Mouse (Mus musculus) thymus, postnatal 25 days (tissue): ENCODE results near the gene Swap70.

Experiments
- DNase-seq: peaks from one replicate; pipeline ENCODE4 v3.0.0; 2022

Gene Swap70

DNA sequence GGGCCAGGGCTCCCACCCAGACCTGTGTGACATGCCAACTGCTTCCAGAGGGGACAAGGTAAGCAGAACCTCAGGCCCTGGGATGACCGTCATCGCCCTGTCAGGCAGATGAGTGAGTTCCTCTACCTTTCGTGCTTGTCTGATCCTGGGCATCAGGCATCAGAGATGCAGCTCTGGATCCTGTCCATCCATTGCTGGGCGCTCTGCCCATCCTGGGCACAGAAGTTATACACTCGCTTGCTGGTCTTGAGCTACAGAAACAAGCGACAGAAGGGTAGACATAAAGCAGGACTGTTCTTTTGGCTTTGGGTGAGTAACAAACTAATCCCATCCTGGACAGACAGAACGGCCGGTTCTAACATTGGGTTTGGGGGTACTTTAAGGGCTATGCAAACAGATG lies 87.7 kb downstream of the Swap70 start:
- no peak for DNase-seq

GRCm38 (mm10) chr7:110313392-110314055 lies 92.0 kb downstream of the Swap70 start:
- DNase-seq: no peak

- no peak for DNase-seq
These were observed 92.9 kb downstream of the Swap70 start for GRCm38 (mm10) chr7:110314401-110314890.

- no peak for DNase-seq
These were observed 93.8 kb downstream of the Swap70 start for GRCm38 (mm10) chr7:110315352-110315751.

- DNase-seq: no peak
These were observed 95.9 kb downstream of the Swap70 start for GRCm38 (mm10) chr7:110317412-110317811.

GRCm38 (mm10) chr7:110318971-110319519 lies 97.5 kb downstream of the Swap70 start:
- no peak for DNase-seq

GRCm38 (mm10) chr7:110321106-110321505 lies 99.6 kb downstream of the Swap70 start:
- DNase-seq: no peak

GRCm38 (mm10) chr7:110324852-110325251 lies 103.3 kb downstream of the Swap70 start:
- DNase-seq: no peak

DNA sequence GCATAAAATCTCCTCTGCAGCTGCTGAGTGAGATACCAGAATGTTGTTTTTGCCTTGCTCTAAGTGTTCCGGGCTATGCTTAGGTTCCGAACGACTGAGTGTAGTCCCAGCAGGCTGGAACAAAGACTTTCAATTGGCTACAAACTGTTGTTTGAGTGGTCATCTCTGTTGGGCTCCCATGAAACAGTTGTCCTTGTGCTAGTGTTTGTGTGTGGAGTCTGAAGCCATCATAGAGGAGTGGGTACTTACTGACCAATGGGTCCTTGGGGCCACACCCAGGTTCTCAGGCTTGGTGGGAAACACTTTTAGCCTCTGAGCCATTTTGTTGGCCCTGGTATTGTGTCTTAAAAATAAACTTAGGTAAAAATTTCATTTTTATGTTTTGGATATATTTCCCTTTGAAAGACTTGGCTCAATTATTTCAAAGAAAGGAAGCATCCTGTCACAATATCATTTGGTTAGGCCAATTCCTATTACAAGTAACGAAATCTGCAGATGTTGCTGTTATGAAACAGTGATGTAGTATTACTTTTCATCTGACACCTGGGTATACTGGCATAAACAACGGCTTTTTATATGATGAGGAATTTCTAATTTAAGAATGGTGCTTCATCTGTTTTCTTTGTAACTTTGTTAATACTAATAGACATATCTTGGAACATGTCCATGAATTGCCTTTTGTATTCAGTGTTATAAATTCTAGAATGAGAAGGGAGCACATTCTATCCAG lies 104.0 kb downstream of the Swap70 start:
- DNase-seq: no peak
